Mouse (Mus musculus): ENCODE data around the gene Gm43738.

Gm43738 gene

DNA sequence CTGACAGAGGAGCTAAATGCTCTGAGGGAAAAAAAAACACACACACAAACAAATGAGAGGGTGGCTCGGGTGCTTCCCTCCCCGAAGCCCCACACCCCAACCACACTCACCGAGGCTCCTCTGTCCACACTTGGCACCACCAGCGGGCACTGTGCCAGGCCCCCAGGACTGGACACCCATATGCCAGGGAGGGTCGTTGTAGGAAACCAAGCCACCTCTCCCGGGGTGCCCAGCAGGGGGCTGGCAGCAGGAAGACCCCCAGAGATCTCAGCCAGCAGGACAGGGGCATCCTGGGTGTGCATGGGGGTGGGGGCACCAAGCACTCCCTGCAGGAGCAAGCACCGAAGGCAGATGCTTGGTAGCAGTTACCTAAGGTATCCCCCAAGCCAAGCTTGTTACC, at the start of gene Gm43738:
Gene Gm43738 (minus strand): TSS at position 289 of the 400 bp plus-strand sequence.
- 10% methylated on average over 7 of the region's 7 CpGs for WGBS

DNA sequence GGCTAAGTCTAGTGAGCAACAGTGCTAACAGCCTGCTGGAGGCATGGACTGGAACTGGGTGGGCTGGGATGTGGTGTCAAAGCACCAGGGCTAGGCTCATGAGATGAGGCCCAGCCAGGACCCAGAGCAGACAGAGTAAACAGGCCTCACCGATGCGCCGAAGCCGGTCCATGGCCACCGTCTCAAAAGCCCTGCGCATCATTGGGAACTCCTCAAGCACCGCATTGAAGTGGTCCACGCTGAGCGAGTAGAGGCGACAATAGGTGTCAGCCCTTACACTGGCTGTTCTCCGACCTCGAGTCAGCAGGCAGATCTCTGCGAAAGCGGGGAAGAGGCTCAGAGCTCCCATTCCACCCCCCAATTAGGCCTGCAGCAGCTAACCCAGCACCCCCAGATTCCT, 47.7 kb upstream of the Gm43738 start:
- WGBS: 90% methylated on average over 14 of the region's 14 CpGs

DNA sequence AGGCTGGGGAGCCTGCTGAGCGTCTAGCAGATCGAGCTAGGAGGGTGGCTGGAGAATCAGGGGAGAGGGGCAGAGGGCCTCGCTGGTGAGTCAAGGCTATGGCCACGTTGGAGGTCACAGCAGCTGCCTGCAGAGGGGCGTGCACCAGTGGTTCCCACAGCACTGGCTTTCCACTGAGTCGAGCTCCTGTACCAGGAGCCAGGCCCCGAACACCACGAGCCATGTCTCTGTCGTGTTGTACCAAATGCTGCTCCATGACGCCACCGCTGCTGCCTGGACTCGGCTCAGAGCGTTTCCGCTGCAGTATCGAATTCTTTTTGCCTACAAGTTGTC, 47.0 kb upstream of the Gm43738 start:
- WGBS: 46% methylated on average over 15 of the region's 15 CpGs

DNA sequence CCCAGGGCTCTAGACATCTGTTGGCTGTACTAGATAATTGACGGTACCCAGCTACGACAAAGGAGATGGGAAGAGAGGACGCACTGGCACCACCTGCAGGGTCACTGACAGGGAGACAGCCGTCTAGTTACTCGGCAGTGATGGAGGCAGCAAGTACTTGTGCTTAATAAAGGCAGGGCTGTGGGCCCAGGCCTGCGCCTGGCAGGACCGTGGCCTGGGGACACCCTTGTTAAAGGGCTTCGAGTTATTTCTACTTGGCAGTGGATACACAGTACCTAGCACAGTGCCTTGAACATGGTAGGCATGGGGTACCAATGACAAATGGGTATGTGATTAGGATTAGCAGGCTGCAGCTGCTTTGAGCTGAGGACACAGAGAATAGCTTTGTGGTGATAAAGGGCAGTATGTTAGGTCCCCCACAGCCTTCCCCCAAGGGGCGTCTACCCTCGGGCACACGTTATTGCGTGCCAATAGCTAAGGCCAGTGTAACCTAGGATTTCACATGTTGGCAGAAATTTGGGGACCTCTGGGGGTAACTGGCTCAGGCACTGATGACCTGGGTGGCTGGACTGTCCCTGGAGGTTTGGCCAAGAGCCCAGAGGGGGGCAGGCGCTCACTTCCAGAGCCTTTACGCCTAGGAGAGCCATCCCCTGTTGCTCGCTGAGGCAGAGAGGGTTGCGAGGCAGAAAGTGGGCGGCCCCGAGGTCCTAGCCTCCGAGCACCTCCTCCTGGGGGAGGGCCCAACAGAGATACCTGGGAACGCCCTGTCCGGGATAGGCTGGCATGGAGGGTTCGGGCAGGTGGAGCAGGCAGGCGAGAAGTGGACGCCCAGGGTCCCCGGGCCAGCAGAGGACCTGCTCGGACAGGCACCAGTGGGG, 46.4 kb upstream of the Gm43738 start:
- WGBS: 56% methylated on average over 26 of the region's 26 CpGs

DNA sequence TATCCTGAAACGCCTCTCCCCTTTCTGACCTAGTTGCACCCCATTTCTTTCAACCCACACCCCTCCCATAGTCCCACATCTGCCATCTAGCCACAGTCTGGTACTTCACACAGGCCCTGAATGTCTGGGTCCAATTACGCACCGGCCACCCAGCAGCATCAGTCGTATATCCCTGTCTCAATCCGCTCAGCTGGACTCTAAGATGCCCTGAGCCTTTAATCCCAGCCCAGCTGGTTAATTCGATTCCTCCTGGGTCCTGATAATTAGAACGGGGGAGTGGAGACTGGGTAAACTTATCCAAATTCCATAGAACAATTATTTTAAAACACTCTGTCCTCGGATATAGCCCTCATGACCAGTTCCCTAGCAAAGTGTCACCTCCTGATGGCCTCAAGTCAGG, 44.7 kb upstream of the Gm43738 start:
- WGBS: 51% methylated on average over 8 of the region's 8 CpGs

DNA sequence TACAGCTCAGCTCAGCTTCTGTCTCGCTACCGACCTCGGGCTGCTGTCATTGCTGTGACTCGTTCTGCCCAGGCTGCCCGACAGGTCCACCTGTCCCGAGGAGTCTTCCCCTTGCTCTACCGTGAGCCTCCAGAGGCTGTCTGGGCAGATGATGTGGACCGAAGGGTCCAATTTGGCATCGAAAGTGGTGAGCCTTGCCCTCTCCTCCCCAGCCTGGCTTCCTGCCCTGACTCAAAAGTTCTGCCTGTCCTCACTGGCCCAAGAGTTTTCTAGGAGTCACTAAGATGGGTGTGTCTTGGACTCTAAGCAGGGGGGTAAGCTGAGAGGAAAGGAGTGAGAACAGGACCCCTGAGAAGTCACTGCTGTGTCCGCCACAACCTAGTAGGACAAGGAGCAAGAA, 43.9 kb upstream of the Gm43738 start:
- 79% methylated on average over 10 of the region's 10 CpGs for WGBS

DNA sequence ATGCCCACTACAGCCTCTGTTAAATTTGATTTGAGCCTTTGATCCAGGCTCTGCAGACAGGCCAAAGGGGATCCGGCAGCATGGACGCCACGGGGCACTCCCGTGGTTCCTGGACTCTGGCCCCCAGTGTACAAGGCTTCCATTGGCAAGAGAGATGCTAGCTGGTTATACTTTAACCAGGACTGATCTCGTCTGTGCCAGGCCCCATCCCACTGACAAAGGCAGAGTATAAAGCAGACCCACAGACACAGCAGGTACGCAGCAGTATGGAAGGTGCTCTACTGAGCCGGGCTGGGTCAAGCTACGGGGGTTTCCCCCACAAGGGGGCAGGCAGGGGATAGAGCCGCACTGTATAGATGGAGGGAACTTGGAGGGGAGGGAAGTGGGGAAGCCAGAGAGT, 35.5 kb upstream of the Gm43738 start:
- WGBS: 63% methylated on average over 9 of the region's 9 CpGs

DNA sequence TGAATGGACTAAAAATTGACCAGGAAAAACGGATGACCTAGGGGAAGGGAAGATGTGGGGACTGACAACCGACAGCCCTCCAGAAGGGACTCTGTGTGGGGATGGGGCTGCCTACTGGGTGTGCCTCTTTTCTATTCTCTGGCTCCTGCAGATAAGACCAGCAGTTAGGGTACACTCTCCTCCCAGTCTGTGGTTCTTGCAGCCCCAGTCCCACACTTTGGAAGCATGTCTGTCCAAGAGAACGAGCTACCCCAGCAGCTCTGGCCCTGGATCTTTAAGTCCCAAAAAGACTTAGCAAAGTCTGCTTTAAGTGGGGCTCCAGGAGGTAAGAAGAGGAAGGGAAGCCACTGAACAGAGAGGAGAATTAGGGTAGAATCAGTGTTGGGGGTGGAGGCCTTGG, 35.1 kb upstream of the Gm43738 start, which contains the start of gene Pklr:
Gene Pklr (plus strand): TSS at position 185 of the 400 bp plus-strand sequence.
- WGBS: 77% methylated on average over 3 of the region's 3 CpGs

DNA sequence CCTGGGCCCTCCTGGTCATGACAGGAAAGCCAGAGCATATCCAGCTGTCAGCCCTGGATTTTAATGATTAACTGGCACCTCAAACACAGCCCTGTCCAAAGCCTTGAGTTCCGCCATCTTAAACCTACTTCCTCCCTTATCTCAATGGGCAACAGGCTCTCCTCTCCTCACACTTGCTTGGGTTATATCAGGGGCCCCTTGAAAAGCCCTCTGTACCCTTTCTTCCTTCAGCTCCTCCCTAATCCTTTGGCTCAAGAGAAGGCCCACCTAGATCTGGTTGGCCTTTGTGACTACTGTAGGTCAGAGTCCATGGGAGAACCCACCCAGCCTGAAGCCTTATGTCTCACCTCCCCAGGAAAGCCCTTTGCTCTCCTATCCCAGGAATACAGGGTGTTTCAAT, 32.9 kb upstream of the Gm43738 start:
- WGBS: 89% methylated on average over 1 of the region's 1 CpGs

DNA sequence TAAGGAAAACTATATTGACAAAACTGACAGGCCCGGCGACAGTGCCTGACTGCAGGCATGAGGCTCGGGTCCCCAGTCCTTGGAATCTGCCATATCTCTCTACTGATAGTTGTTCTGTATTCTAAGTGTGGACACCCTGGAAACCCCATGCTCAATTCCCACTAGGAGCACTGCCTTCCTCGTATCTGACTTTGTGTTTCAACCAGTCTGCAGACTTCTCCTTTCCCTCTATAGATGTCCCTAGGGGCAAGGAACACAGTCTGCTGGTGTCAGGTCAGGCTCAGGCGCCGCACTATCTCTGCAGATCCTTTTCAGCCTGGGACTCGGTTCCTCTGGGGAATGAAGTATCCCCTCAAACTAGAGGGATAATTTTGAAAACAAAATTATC, 32.2 kb upstream of the Gm43738 start:
- 89% methylated on average over 7 of the region's 7 CpGs for WGBS

DNA sequence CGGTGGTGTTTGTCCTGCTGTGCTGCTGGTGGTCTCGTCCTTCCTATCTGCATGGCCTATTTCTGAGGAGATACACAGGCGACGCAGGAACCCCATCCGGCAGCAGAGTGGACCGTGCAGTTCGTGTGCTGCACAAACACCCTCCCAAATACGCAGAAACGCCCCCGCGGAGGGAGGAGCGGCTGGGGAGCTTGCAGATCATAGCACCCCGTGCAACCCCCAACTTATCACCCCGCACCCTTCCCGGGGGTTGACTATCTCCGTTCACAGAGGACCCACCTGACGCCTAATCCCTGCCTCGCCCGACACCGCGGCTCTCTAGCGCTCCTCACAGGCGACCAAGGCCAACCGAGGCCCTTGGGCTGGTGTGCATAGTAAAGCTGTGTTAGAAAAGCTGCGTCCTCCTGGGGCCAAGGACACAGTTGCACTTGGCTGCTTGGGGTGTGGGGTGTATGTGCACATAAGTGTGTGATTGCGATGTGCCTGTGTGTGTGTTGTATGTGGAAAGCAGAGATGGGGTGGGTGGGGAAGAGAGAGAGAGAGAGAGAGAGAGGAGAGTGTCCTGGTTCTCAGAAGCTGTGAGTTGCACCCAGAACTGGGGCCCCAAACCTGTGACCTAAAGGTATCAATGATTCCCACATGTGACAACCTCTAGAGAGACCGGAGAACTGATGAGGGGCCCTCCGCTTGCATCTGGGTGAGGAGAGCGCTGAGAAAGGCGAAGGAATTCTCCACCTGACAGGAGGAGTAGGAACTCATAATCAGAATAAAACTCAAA, 31.6 kb upstream of the Gm43738 start:
- WGBS: 17% methylated on average over 30 of the region's 30 CpGs

DNA sequence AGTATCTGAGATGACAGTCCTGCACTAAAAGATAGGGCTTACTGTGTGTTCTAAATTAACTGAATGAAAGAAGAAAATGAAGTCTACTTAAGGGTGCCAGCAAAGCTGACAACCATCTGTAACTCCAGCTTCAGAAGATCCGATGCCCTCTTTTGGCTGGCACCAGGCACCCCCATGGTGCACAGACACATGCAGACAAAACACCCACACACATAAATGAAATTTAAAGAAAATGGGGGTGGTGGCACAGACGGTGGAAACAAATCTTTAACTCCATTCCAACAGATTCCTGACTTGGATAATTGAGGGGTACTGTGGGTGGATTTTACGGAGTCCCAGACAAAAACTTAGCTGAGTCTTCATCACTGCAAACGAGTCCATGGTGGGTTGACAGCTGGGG, 30.9 kb upstream of the Gm43738 start:
- WGBS: 26% methylated on average over 4 of the region's 4 CpGs

DNA sequence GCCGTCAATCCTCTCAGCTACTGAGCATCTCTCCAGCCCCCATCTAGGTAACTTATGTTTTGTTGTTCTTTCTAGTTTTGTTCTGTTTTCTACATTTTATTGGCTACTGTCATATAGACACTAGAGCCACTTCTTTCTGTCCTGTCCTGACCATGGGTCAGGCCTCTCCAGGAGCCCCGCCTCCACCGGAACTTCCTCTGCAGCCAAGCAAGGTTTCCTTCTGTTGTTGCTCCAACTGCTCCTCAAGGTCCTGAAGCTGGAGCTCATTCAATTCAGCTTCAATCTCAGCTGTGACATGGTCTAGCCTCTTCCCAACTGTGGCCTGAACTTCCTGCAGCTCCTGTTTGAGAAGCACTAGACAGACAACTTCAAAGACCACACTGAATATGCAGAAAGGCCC, 29.0 kb upstream of the Gm43738 start:
- WGBS: 87% methylated on average over 3 of the region's 3 CpGs

DNA sequence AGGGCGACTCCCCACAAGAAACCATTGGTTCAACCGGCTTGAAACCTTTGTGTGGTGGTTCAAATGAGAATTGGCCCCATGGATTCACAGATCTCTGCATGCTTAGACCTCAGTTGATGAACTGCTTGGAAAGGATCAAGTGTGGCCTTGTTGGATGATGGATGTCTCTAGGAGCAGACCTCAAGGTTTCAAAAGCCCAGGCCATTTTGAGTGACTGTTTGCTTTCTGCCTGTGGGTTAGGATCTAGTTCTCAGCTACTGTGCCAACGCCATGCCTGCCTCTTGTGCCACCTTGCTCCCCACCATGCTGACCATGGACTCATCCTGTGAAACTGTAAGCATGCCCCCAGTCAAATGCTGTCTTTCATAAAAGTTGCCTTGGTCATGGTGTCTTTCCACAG, 25.1 kb upstream of the Gm43738 start:
- WGBS: 93% methylated on average over 3 of the region's 3 CpGs

DNA sequence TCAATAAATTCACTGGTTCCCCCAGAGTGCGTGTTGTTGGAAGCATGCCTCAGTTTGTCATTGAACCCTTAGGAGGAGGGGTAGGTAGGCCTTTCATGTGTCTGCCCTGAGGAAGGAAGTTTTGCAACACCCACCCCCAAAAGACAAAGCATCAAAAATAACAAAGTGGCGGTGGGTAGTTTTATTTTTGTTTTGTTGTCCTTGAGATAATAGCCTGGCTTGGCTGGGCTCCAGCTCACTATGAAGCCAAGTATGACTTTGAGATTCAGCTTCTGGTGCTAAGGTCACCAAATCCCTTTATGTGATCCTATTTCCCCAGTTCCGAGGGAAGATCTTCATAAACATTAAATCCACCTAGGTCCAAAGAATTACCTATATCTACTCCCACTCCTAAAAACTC, 23.3 kb upstream of the Gm43738 start:
- 74% methylated on average over 3 of the region's 3 CpGs for WGBS

DNA sequence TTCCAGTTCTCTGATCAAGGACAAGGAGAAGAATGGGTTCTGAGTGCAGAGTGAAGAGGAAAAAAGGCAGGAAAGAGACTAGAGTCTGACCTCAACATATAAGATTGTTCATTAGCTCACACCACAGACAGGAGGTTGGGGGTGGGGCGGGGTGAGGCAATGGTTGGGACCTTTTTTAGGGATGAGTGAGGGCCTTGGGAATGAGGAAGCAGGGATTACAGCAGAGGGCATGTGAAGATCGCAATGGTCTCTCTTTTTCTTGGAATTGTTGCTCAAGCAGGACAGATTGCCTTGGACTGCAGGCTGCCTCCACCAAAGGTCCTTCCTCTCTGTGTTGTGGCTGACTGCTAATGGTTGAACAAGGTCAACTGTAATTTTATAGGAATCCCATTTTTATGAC, 22.4 kb upstream of the Gm43738 start:
- 88% methylated on average over 2 of the region's 2 CpGs for WGBS

DNA sequence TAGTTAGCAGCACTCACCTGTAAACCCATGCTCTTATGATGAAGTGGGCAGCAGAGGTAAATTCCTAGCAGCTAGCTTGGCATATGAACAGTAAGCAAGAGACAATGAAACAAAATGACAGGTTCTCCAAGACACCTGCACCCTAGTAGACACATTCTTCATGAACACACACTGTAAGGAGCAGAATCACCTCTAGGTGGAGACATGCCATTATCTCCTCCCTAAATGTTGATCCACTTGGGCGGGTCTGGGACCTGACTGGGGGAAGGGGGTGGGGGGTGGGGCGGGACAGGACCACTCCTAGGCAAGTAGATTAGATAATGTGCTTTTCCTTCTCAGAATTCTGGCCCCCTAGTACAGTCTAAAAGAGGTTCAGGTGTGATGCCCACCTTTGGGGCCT, 14.6 kb upstream of the Gm43738 start:
- 10% methylated on average over 2 of the region's 2 CpGs for WGBS

DNA sequence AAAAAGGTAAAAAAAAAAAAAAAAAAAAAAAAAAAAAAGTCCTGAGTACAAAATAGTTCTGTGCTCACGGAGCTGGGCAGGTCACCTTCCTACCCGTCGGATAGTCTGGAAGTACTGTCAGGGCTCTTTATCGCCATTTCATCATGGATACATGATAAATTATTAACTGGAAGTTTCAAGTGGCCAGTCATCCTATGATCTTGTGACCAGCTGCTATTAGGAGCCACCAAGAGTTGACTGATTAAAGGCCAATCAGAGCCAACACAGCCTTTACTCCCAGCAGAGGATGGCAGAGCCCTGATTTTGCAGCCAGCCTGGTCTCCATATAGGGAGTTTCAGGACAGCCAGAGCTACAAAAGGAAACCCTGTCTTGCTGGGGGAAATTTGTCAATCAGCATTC, 12.2 kb upstream of the Gm43738 start:
- 90% methylated on average over 4 of the region's 4 CpGs for WGBS

DNA sequence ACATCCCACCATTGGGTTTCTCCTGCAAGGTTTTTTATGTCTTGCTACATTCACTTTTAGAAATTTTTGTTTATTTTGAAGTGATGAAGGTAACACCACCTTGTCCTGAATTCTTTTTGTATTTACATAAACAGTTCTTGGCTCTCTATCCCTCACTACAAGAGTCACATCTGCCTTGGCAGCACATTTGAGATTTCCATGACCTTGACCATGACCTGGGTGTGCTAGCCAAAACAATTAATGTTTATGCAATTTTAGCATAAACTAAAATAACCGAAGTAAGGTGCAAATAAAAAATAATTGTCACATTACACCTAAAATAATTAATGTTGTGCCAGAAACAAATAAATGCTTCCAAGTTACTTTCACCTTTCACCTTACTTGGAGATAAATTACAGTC, 7.2 kb upstream of the Gm43738 start:
- WGBS: 64% methylated on average over 1 of the region's 1 CpGs

DNA sequence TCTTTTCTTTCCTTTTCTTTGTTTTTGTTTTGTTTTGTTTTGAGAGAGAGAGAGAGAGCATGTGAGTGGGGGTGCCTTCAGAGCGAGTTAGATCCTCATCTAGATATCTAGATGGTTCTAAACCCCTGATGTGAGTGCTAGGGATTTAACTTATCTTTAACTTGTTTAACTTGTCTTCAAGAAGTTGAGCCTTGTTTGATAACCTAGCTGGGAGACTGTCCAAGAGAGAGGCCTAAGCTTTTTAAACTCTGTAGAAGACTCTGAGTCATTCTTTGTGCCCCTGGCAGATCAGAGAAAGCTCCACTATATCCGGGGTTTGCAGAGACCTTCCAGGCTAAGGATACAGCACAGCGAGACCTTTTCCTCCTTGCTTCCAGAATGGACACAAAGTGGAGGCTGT, 6.6 kb upstream of the Gm43738 start:
- WGBS: 75% methylated on average over 3 of the region's 3 CpGs

DNA sequence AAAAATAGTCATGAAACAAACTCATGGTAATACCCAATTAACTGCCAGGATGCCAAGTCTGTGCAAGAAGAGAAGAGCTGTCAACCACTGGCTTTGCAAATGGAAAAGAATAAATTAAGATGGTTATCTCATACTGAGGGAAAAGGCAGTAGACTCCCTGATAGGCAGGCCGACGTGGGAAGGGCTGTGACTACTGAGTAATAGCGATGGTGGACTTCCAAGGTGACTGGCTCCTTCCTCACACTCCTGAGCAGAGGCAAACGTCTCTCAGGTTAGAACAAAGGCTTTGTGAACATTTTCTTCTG, 2.3 kb upstream of the Gm43738 start:
- 70% methylated on average over 4 of the region's 4 CpGs for WGBS

DNA sequence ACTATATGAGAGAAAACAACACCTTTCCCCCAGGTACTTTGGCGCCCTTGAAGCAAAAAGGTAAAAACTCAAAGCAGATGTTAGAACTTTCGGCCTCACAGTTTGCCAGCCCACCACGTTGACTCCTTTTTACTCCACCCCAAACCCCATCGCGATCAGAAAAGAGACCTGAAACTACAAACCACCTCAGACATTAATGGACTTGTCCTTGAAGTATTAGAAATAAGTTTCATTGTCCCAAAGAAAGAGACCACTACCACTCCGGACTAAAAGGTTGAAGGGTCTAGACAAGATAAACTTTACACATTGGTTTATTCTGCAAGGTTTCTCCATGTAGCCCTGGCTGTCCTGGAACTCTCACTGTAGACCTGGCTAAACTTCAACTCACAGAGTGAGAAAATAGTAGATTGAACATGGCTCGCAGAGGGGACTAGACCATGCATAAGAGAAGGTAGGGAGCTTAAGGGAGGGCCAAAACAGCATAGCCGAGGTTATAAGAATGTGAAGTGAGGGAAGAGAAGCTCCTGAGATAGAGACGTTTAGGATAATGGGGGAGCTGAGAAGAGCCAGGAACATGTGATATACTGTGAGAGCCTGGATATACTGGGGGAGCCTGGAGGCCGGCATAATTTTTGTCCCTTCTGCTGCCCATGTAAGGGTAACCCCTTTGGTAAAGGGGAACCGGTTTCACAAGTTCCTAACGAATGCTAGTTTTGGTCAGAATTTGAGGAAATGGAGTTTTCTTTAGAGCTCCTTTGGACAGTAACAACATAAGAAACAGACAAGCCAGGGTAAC, 1.8 kb upstream of the Gm43738 start:
- 60% methylated on average over 12 of the region's 12 CpGs for WGBS

Measured in cerebral cortex, adult 2 months (tissue).